Mouse (Mus musculus) olfactory bulb, adult 2 months (tissue): ENCODE measurements around the gene Gm47985. TPM values are rescaled to one million over a fixed set of nuclear protein-coding genes. Genes with fewer than 3 reads are reported as not detected.

ENCODE experiments used
- H3K27ac ChIP-seq: fragments of 200-500 bp; 2 replicates; pipeline ENCODE4 v1.5.1; 2012; ENCODE audit warnings: low read depth, low read length; ENCODE audit not compliant: insufficient read depth
- H3K4me1 ChIP-seq: fragments of 200-500 bp; 2 replicates; pipeline ENCODE4 v1.6.1; 2012; ENCODE audit warnings: low read length; ENCODE audit not compliant: control insufficient read depth, insufficient read depth
- H3K4me3 ChIP-seq: fragments of 200-500 bp; 2 replicates; pipeline ENCODE4 v1.5.1; 2012; ENCODE audit warnings: mild to moderate bottlenecking, low read depth, low read length, moderate library complexity; ENCODE audit not compliant: insufficient read depth
- CTCF ChIP-seq: fragments of 200-500 bp; IDR thresholded peaks from 2 replicates; pipeline ENCODE4 v1.5.1; 2012; ENCODE audit warnings: low read depth, mild to moderate bottlenecking, low read length, moderate library complexity; ENCODE audit not compliant: insufficient read depth
- POLR2A ChIP-seq: fragments of 200-500 bp; IDR thresholded peaks from 2 replicates; pipeline ENCODE4 v1.6.1; 2012; ENCODE audit warnings: mild to moderate bottlenecking, low read depth, low read length, moderate library complexity; ENCODE audit not compliant: insufficient read depth
- WGBS: fragments of 180-500 bp; shearing (Covaris S2); methylation state at CpG from one replicate; pipeline ENCODE4 v1.1.7; 2018; 5-methylcytosine and 5-hydroxymethylcytosine counted together
- polyA plus RNA-seq: library from polyadenylated mRNA; stranded (reverse); fragments of >200 nt; gene quantifications from 2 replicates; pipeline ENCODE4 v1.2.4, GENCODE M21; 2012; ENCODE audit warnings: low replicate concordance; ENCODE audit not compliant: missing spikeins, insufficient read depth, insufficient read length

Gene Gm47985
- polyA plus RNA-seq, 1 experiment: not detected

- TF ChIP-seq POLR2A: no peak
- TF ChIP-seq CTCF: no peak
- Histone ChIP-seq H3K4me3 (no peak overlapping the region), H3K4me1 (no peaks in the 10 kb centered on the region), H3K27ac (no peak overlapping the region)
- 97% methylated on average over 3 of the region's 3 CpGs for WGBS
Measured at GRCm38 (mm10) chr1:151156129-151156528, 26.2 kb upstream of the Gm47985 start.

GRCm38 (mm10) chr1:151156777-151157632, 25.3 kb upstream of the Gm47985 start:
- Histone ChIP-seq H3K4me3 (no peak overlapping the region), H3K27ac (no peak overlapping the region), H3K4me1 (no peaks in the 10 kb centered on the region)
- TF ChIP-seq CTCF (no peak), POLR2A (no peak)
- WGBS: 85% methylated on average over 7 of the region's 7 CpGs

DNA sequence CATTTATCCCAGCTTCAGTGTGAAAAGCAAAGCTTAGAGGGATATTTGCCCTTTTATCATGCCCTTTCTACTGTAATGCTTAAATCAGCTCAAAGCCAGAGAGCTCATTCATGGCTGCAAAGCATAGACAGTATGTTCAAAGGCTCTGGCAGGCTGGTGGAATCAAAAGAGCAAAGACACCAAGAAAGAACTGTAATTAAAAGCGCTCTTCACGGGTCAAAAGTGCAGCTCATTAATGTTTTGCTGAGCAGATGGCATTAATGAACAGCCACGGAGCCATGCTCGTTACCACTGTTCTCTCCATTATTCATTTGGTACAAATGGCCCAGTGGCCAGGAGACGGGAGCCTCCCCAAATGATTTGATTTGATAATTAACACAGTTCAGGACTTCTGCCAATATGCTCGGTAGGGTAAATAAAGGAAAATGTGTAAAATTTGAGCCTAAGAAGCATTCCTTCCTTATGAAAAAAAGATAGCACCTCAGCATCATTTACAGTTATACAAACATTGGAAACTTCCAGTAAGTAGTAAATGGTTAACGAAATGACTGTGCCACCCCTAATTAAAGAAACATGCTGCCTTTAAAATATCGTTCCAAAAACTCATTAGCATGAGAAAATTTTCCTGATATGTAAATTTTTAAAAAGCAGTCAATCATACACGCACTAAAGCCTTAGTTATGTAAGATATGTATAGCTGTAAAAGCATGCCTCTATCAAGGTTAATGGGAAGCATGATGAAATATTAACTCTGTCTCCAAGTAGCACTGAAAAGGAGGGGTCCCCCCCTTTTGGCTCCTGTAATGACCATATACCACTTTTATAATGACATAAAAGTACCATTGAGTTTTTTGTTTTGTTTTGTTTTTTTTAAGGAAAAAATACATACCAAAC, 24.1 kb upstream of the Gm47985 start:
- no peak overlapping the region for H3K27ac ChIP-seq
- no peaks in the 10 kb centered on the region for H3K4me1 ChIP-seq
- TF ChIP-seq CTCF (no peak), POLR2A (no peak)
- H3K4me3 ChIP-seq: no peak overlapping the region
- 39% methylated on average over 9 of the region's 9 CpGs for WGBS

DNA sequence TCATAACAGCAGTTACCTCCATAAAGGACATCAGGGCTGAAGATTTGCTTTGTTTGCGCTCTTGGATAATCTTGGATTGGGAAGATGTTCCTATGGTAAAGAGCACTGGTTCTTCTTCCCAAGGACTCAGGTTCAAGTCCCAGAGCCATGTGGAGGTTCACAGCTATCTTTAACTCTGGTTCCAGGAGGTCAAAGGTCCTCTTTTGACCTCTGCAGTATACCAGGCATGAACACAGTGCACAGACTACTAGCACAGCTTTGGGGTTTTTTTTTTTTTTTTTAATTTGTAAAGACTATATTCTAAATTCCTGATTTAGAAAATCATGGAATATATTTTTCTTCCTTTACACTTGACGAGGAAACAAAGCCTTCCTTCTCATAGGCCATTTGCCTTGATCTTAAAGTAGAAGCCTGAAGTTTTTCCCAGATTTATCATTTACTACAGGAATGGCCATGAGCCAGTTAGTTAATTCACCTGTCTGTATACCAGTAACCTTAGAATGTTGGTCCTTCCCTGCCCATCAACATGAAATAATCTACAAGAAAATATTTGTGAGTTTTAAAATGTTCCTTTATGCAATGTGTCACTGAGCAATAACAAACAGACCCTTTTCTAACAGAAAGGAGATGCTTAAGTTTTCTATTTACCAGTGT, 23.4 kb upstream of the Gm47985 start:
- WGBS: 90% methylated on average over 2 of the region's 2 CpGs
- no peak overlapping the region for H3K4me3 ChIP-seq
- H3K27ac ChIP-seq: no peak overlapping the region
- no peaks in the 10 kb centered on the region for H3K4me1 ChIP-seq
- TF ChIP-seq CTCF (no peak), POLR2A (no peak)

- TF ChIP-seq POLR2A (no peak), CTCF (no peak)
- Histone ChIP-seq H3K27ac (no peak overlapping the region), H3K4me1 (no peaks in the 10 kb centered on the region; the same call in 1 of the 2 replicates), H3K4me3 (no peak overlapping the region)
- whole genome bisulfite sequencing: 72% methylated on average over 8 of the region's 8 CpGs
Measured at GRCm38 (mm10) chr1:151166031-151166430, 16.3 kb upstream of the Gm47985 start.

- TF ChIP-seq POLR2A: no peak
- WGBS: 71% methylated on average over 12 of the region's 12 CpGs
- no peak overlapping the region for H3K27ac ChIP-seq
Measured at GRCm38 (mm10) chr1:151167297-151168047, 14.9 kb upstream of the Gm47985 start.

DNA sequence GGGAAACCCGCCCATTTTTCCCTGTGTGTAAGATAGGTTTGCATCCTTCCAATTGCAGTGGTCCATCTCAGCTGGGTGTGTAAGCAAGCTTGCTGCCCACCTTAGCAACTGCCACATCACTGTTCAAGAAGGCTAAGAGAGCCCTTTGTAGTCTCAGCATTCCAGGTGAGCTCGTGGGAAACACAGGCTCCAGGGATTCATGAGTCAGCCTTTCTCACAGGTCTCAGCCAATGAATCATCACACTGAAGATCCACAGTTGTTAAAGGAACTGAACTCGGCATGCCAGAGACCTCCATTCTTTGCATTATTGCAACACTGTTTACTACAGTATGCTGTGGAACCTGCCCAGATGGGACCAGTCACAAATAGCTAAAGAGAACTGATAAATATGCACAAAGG, 13.7 kb upstream of the Gm47985 start:
- 65% methylated on average over 3 of the region's 3 CpGs for WGBS
- no peak for TF ChIP-seq POLR2A
- TF ChIP-seq CTCF: no peak
- H3K4me1 ChIP-seq: no peaks in the 10 kb centered on the region; the same call in 1 of the 2 replicates
- H3K4me3 ChIP-seq: no peak overlapping the region
- H3K27ac ChIP-seq: no peak overlapping the region

More at GRCm38 (mm10) chr1:151167297-151168047, 14.9 kb upstream of the Gm47985 start:
- Histone ChIP-seq H3K4me3 (no peak overlapping the region), H3K4me1 (no peaks in the 10 kb centered on the region; the same call in 1 of the 2 replicates)

- Histone ChIP-seq H3K27ac (no peak overlapping the region), H3K4me3 (no peak overlapping the region), H3K4me1 (no peaks in the 10 kb centered on the region; the same call in 1 of the 2 replicates)
- WGBS: 82% methylated on average over 2 of the region's 2 CpGs
- TF ChIP-seq CTCF (no peak), POLR2A (no peak)
Measured at GRCm38 (mm10) chr1:151171572-151172461, 10.5 kb upstream of the Gm47985 start.
